Mouse (Mus musculus): Measurements from ENCODE around the gene Kcnc2. TPM values are rescaled to one million over a fixed set of nuclear protein-coding genes. Genes with fewer than 3 reads are reported as not detected.

Gene Kcnc2
- polyA plus RNA-seq, 1 experiment from 2014 or later = 1.2 TPM

GRCm38 (mm10) chr10:112269939-112270781 lies 761 bp upstream of the Kcnc2 start:
- no peaks in the 10 kb centered on the region for H3K9me3 ChIP-seq (ENCODE audit: control insufficient read depth, low read depth, low read length)
- H3K4me2 ChIP-seq (replicated peaks; ENCODE audit: low read depth, low read length) = peak overlapping the region; percentile 85
- no peak overlapping the region for H3K27ac ChIP-seq (ENCODE audit: low read length)
- ATAC-seq (ENCODE audit: insufficient number of reproducible peaks, insufficient read depth, low FRiP score, low read depth) = peak; percentile 57
- WGBS = under 1% methylated on average over 43 of the region's 43 CpGs
- peaks cover 15% of the 10 kb centered on the region; the same call in 1 of the 2 replicates for H3K27me3 ChIP-seq (ENCODE audit: control insufficient read depth, insufficient read depth, low read length)
- peak overlapping the region; percentile 31 for H3K9ac ChIP-seq (replicated peaks; ENCODE audit: low read depth, low read length)
- peak overlapping the region; percentile 47 for H3K4me3 ChIP-seq (ENCODE audit: low read depth, low read length)
- H3K36me3 ChIP-seq (ENCODE audit: control insufficient read depth, insufficient read depth, low read length) = no peaks in the 10 kb centered on the region
- H3K4me1 ChIP-seq (ENCODE audit: control insufficient read depth, insufficient read depth, low read length) = peaks cover 15% of the 10 kb centered on the region; the same call in 1 of the 2 replicates

- no peak for ATAC-seq (ENCODE audit: insufficient number of reproducible peaks, insufficient read depth, low FRiP score, low read depth)
- WGBS = 1% methylated on average over 35 of the region's 36 CpGs
These were observed 863 bp downstream of the Kcnc2 start for GRCm38 (mm10) chr10:112271803-112272165.

GRCm38 (mm10) chr10:112272171-112272570 lies 1.2 kb downstream of the Kcnc2 start:
- Histone ChIP-seq H3K4me3 (ENCODE audit: low read depth, low read length) (peak overlapping the region; percentile 47), H3K4me2 (replicated peaks; ENCODE audit: low read depth, low read length) (peak overlapping the region; percentile 85), H3K9me3 (ENCODE audit: control insufficient read depth, low read depth, low read length) (no peaks in the 10 kb centered on the region), H3K27me3 (ENCODE audit: control insufficient read depth, insufficient read depth, low read length) (peaks cover 15% of the 10 kb centered on the region; the same call in 1 of the 2 replicates), H3K9ac (replicated peaks; ENCODE audit: low read depth, low read length) (no peak overlapping the region), H3K4me1 (ENCODE audit: control insufficient read depth, insufficient read depth, low read length) (peaks cover 15% of the 10 kb centered on the region; the same call in 1 of the 2 replicates), H3K36me3 (ENCODE audit: control insufficient read depth, insufficient read depth, low read length) (no peaks in the 10 kb centered on the region), H3K27ac (ENCODE audit: low read length) (no peak overlapping the region)
- no peak for ATAC-seq (ENCODE audit: insufficient number of reproducible peaks, insufficient read depth, low FRiP score, low read depth)
- 13% methylated on average over 14 of the region's 14 CpGs for WGBS

More at GRCm38 (mm10) chr10:112271803-112272165, 863 bp downstream of the Kcnc2 start:
- H3K9me3 ChIP-seq (ENCODE audit: control insufficient read depth, low read depth, low read length) = no peaks in the 10 kb centered on the region
- peak overlapping the region; percentile 85 for H3K4me2 ChIP-seq (replicated peaks; ENCODE audit: low read depth, low read length)
- H3K36me3 ChIP-seq (ENCODE audit: control insufficient read depth, insufficient read depth, low read length) = no peaks in the 10 kb centered on the region
- peak overlapping the region; percentile 47 for H3K4me3 ChIP-seq (ENCODE audit: low read depth, low read length)
- no peak overlapping the region for H3K27ac ChIP-seq (ENCODE audit: low read length)
- H3K27me3 ChIP-seq (ENCODE audit: control insufficient read depth, insufficient read depth, low read length) = peaks cover 15% of the 10 kb centered on the region; the same call in 1 of the 2 replicates
- H3K9ac ChIP-seq (replicated peaks; ENCODE audit: low read depth, low read length) = no peak overlapping the region
- peaks cover 15% of the 10 kb centered on the region; the same call in 1 of the 2 replicates for H3K4me1 ChIP-seq (ENCODE audit: control insufficient read depth, insufficient read depth, low read length)

GRCm38 (mm10) chr10:112277996-112278395 lies 7.1 kb downstream of the Kcnc2 start:
- 83% methylated on average over 3 of the region's 3 CpGs for WGBS
- no peaks in the 10 kb centered on the region for H3K27me3 ChIP-seq (ENCODE audit: control insufficient read depth, insufficient read depth, low read length)
- no peaks in the 10 kb centered on the region for H3K9me3 ChIP-seq (ENCODE audit: control insufficient read depth, low read depth, low read length)
- no peak for ATAC-seq (ENCODE audit: insufficient number of reproducible peaks, insufficient read depth, low FRiP score, low read depth)
- H3K27ac ChIP-seq (ENCODE audit: low read length) = no peak overlapping the region
- H3K36me3 ChIP-seq (ENCODE audit: control insufficient read depth, insufficient read depth, low read length) = no peaks in the 10 kb centered on the region
- H3K9ac ChIP-seq (replicated peaks; ENCODE audit: low read depth, low read length) = no peak overlapping the region
- H3K4me2 ChIP-seq (replicated peaks; ENCODE audit: low read depth, low read length) = no peak overlapping the region
- no peaks in the 10 kb centered on the region for H3K4me1 ChIP-seq (ENCODE audit: control insufficient read depth, insufficient read depth, low read length)
- no peak overlapping the region for H3K4me3 ChIP-seq (ENCODE audit: low read depth, low read length)

GRCm38 (mm10) chr10:112315136-112315535 lies 44.2 kb downstream of the Kcnc2 start:
- WGBS = 19% methylated on average over 11 of the region's 11 CpGs
- H3K36me3 ChIP-seq (ENCODE audit: control insufficient read depth, insufficient read depth, low read length) = no peaks in the 10 kb centered on the region
- no peak overlapping the region for H3K4me3 ChIP-seq (ENCODE audit: low read depth, low read length)
- no peak for ATAC-seq (ENCODE audit: insufficient number of reproducible peaks, insufficient read depth, low FRiP score, low read depth)
- H3K4me1 ChIP-seq (ENCODE audit: control insufficient read depth, insufficient read depth, low read length) = no peaks in the 10 kb centered on the region
- no peaks in the 10 kb centered on the region for H3K9me3 ChIP-seq (ENCODE audit: control insufficient read depth, low read depth, low read length)
- H3K9ac ChIP-seq (replicated peaks; ENCODE audit: low read depth, low read length) = no peak overlapping the region
- H3K27me3 ChIP-seq (ENCODE audit: control insufficient read depth, insufficient read depth, low read length) = no peaks in the 10 kb centered on the region
- no peak overlapping the region for H3K4me2 ChIP-seq (replicated peaks; ENCODE audit: low read depth, low read length)
- no peak overlapping the region for H3K27ac ChIP-seq (ENCODE audit: low read length)

GRCm38 (mm10) chr10:112317783-112318182 lies 46.9 kb downstream of the Kcnc2 start:
- no peak overlapping the region for H3K4me3 ChIP-seq (ENCODE audit: low read depth, low read length)
- no peak overlapping the region for H3K27ac ChIP-seq (ENCODE audit: low read length)
- no peaks in the 10 kb centered on the region for H3K9me3 ChIP-seq (ENCODE audit: control insufficient read depth, low read depth, low read length)
- no peaks in the 10 kb centered on the region for H3K36me3 ChIP-seq (ENCODE audit: control insufficient read depth, insufficient read depth, low read length)
- no peak overlapping the region for H3K4me2 ChIP-seq (replicated peaks; ENCODE audit: low read depth, low read length)
- WGBS = 89% methylated on average over 1 of the region's 1 CpGs
- no peaks in the 10 kb centered on the region for H3K4me1 ChIP-seq (ENCODE audit: control insufficient read depth, insufficient read depth, low read length)
- H3K27me3 ChIP-seq (ENCODE audit: control insufficient read depth, insufficient read depth, low read length) = no peaks in the 10 kb centered on the region
- no peak for ATAC-seq (ENCODE audit: insufficient number of reproducible peaks, insufficient read depth, low FRiP score, low read depth)
- H3K9ac ChIP-seq (replicated peaks; ENCODE audit: low read depth, low read length) = no peak overlapping the region

GRCm38 (mm10) chr10:112357669-112358362 lies 86.9 kb downstream of the Kcnc2 start:
- no peak overlapping the region for H3K9ac ChIP-seq (replicated peaks; ENCODE audit: low read depth, low read length)
- no peaks in the 10 kb centered on the region for H3K27me3 ChIP-seq (ENCODE audit: control insufficient read depth, insufficient read depth, low read length)
- H3K4me1 ChIP-seq (ENCODE audit: control insufficient read depth, insufficient read depth, low read length) = no peaks in the 10 kb centered on the region
- no peak for ATAC-seq (ENCODE audit: insufficient number of reproducible peaks, insufficient read depth, low FRiP score, low read depth)
- no peak overlapping the region for H3K4me2 ChIP-seq (replicated peaks; ENCODE audit: low read depth, low read length)
- no peaks in the 10 kb centered on the region for H3K36me3 ChIP-seq (ENCODE audit: control insufficient read depth, insufficient read depth, low read length)
- H3K9me3 ChIP-seq (ENCODE audit: control insufficient read depth, low read depth, low read length) = no peaks in the 10 kb centered on the region
- no peak overlapping the region for H3K4me3 ChIP-seq (ENCODE audit: low read depth, low read length)
- H3K27ac ChIP-seq (ENCODE audit: low read length) = no peak overlapping the region
- WGBS = 67% methylated on average over 3 of the region's 3 CpGs

GRCm38 (mm10) chr10:112358363-112358704 lies 87.4 kb downstream of the Kcnc2 start:
- Histone ChIP-seq H3K4me2 (replicated peaks; ENCODE audit: low read depth, low read length) (no peak overlapping the region), H3K4me3 (ENCODE audit: low read depth, low read length) (no peak overlapping the region), H3K9ac (replicated peaks; ENCODE audit: low read depth, low read length) (no peak overlapping the region), H3K9me3 (ENCODE audit: control insufficient read depth, low read depth, low read length) (no peaks in the 10 kb centered on the region), H3K27me3 (ENCODE audit: control insufficient read depth, insufficient read depth, low read length) (no peaks in the 10 kb centered on the region), H3K27ac (ENCODE audit: low read length) (no peak overlapping the region), H3K36me3 (ENCODE audit: control insufficient read depth, insufficient read depth, low read length) (no peaks in the 10 kb centered on the region), H3K4me1 (ENCODE audit: control insufficient read depth, insufficient read depth, low read length) (no peaks in the 10 kb centered on the region)
- 85% methylated on average over 8 of the region's 8 CpGs for WGBS
- ATAC-seq (ENCODE audit: insufficient number of reproducible peaks, insufficient read depth, low FRiP score, low read depth) = no peak
